10 mouse cellular contexts compared by ENCODE assay signal in the genomic region with DNA sequence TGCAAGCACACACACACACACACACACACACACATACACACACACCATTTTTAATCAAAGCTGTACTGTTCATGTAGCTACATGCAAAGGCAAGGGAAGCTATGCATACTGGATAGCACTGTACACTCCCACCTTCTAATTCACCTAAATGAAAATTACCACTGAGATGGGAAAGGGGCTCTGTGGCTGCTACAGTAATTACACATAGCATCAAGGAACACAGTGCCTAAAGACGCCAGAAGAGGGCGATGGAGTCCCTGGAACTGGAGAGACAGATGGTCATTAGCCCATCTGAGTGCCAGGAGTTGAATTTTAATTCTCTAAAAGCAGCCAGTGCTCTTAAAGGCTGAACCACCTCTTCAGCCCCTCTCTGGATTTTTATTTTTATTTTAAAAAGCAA. TPM values are rescaled to one million over a fixed set of nuclear protein-coding genes. Genes with fewer than 3 reads are reported as not detected.
DNase-seq lines count a peak whose midpoint lies in the region; ATAC-seq and TF ChIP-seq lines count a peak whose summit lies in the region.
"Had no signal": no experiment of that assay in that cellular context is flagged by ENCODE, and none has a peak within 500 bp of the region (broad histone marks: within the 10 kb centered on the region; RNA-seq: fewer than 3 reads in every experiment).

No protein-coding gene starts in this region.

- DNase-seq in kidney, adult 18-20 months: peak; percentile 33
- peak; percentile 63 for DNase-seq in MN1 (ENCODE audit: low spot score)
- peak; percentile 44 to 45 for DNase-seq in cerebellum, postnatal 36 days
- peak; percentile 87 for DNase-seq in hindbrain, postnatal 0 days (ENCODE audit: low spot score)
- peak; percentile 55 for DNase-seq in lung, postnatal 14 days
- peak; percentile 26 for DNase-seq in splenic B cell, adult 2 months (ENCODE audit: low read depth, low spot score)
- no peak for DNase-seq in natural killer cell, adult 2 months (ENCODE audit: low spot score in 2 of 2)

- 9% methylated on average over 2 of the region's 2 CpGs for WGBS in kidney, embryonic 15.5 days
- WGBS in hindbrain, postnatal 0 days: 7% methylated on average over 2 of the region's 2 CpGs

- H3K27me3 ChIP-seq in kidney, embryonic 15.5 days: no peaks in the 10 kb centered on the region
- H3K27me3 ChIP-seq in hindbrain, postnatal 0 days (ENCODE audit: insufficient read depth, low read length): no peaks in the 10 kb centered on the region
- H3K27me3 ChIP-seq in splenic B cell, adult 2 months (ENCODE audit: control insufficient read depth, insufficient read depth, low read length, poor library complexity, severe bottlenecking): no peaks in the 10 kb centered on the region
- H3K27me3 ChIP-seq: stomach, embryonic 15.5 days had no signal

- H3K4me1 ChIP-seq in kidney, embryonic 15.5 days: no peaks in the 10 kb centered on the region
- no peaks in the 10 kb centered on the region for H3K4me1 ChIP-seq in hindbrain, postnatal 0 days (ENCODE audit: insufficient read depth, low read length)
- H3K4me1 ChIP-seq: stomach, embryonic 15.5 days had no signal

- ATAC-seq in kidney, embryonic 15.5 days (replicated peaks; ENCODE audit: low FRiP score): no peak
- peak; percentile 71 for ATAC-seq in hindbrain, postnatal 0 days

- peaks cover 50% of the 10 kb centered on the region for H3K36me3 ChIP-seq in kidney, embryonic 15.5 days
- no peaks in the 10 kb centered on the region for H3K36me3 ChIP-seq in hindbrain, postnatal 0 days (ENCODE audit: insufficient read depth, low read length)
- no peaks in the 10 kb centered on the region for H3K36me3 ChIP-seq in splenic B cell, adult 2 months (ENCODE audit: control insufficient read depth, insufficient read depth, low read length, poor library complexity, severe bottlenecking)

- H3K9ac ChIP-seq in kidney, embryonic 15.5 days: no peak overlapping the region
- no peak overlapping the region for H3K9ac ChIP-seq in hindbrain, postnatal 0 days (replicated peaks; ENCODE audit: low read length)
- H3K9ac ChIP-seq: stomach, embryonic 15.5 days had no signal

- no peaks in the 10 kb centered on the region for H3K9me3 ChIP-seq in kidney, embryonic 15.5 days (replicated peaks)
- H3K9me3 ChIP-seq in hindbrain, postnatal 0 days (ENCODE audit: low read length): no peaks in the 10 kb centered on the region
- H3K9me3 ChIP-seq: stomach, embryonic 15.5 days had no signal

- peak; percentile 87 for TF ChIP-seq CTCF in hindbrain, postnatal 0 days (IDR thresholded peaks at IDR 0.05; ENCODE audit: low read depth)

- no peak overlapping the region for H3K4me2 ChIP-seq in kidney, embryonic 15.5 days
- no peak overlapping the region for H3K4me2 ChIP-seq in hindbrain, postnatal 0 days (ENCODE audit: low read depth, low read length)
- H3K4me2 ChIP-seq: stomach, embryonic 15.5 days had no signal

- H3K4me3 ChIP-seq in kidney, embryonic 15.5 days (replicated peaks): no peak overlapping the region
- H3K4me3 ChIP-seq in hindbrain, postnatal 0 days (ENCODE audit: low read length): no peak overlapping the region
- H3K4me3 ChIP-seq: erythroblast, embryonic 14.5 days; stomach, embryonic 15.5 days had no signal

- no peak overlapping the region for H3K27ac ChIP-seq in kidney, embryonic 15.5 days
- H3K27ac ChIP-seq in hindbrain, postnatal 0 days: no peak overlapping the region
- H3K27ac ChIP-seq: stomach, embryonic 15.5 days had no signal

RNA-seq across cellular contexts. Expression of a gene that starts 53.7 kb away (rescaled TPM):
- 20.0 and 20.2 TPM in 2 replicates for polyA plus RNA-seq in kidney, embryonic 15.5 days (2015; fragmentation: Nextera tagmentation; extraction: Ambion mirVana)
- 64.5 and 71.8 TPM in 2 replicates for total RNA-seq in hindbrain, postnatal 0 days (2014; rRNA removed)
- 28.5 and 31.3 TPM in 2 replicates for polyA plus RNA-seq in hindbrain, postnatal 0 days (2015; fragmentation: Nextera tagmentation; extraction: Ambion mirVana)

Comparison
In these comparisons a context has a peak if more than half of its experiments do, and no peak if none do; other contexts are left out.
1. DNase-seq: peak in kidney, adult 18-20 months (single experiment), MN1 (single experiment), cerebellum, postnatal 36 days (2 of 2), hindbrain, postnatal 0 days (single experiment), lung, postnatal 14 days (single experiment) and splenic B cell, adult 2 months (single experiment); none in natural killer cell, adult 2 months (0 of 2).